Mouse (Mus musculus): Measurements from ENCODE around the gene Pex26. TPM values are rescaled to one million over a fixed set of nuclear protein-coding genes. Genes with fewer than 3 reads are reported as not detected.

The Pex26 gene
- polyA plus RNA-seq, 1 experiment from 2014 or later = 13.9 TPM

GRCm38 (mm10) chr6:121148360-121148759 lies 35.1 kb upstream of the Pex26 start:
- no peaks in the 10 kb centered on the region for H3K9me3 ChIP-seq (replicated peaks)
- no peaks in the 10 kb centered on the region for H3K36me3 ChIP-seq
- no peaks in the 10 kb centered on the region for H3K27me3 ChIP-seq
- no peak overlapping the region for H3K27ac ChIP-seq
- H3K9ac ChIP-seq = no peak overlapping the region
- peaks cover 29% of the 10 kb centered on the region for H3K4me1 ChIP-seq
- H3K4me3 ChIP-seq = no peak overlapping the region
- WGBS = 62% methylated on average over 3 of the region's 3 CpGs
- no peak for ATAC-seq (ENCODE audit: low FRiP score)
- no peak overlapping the region for H3K4me2 ChIP-seq (replicated peaks)

DNA sequence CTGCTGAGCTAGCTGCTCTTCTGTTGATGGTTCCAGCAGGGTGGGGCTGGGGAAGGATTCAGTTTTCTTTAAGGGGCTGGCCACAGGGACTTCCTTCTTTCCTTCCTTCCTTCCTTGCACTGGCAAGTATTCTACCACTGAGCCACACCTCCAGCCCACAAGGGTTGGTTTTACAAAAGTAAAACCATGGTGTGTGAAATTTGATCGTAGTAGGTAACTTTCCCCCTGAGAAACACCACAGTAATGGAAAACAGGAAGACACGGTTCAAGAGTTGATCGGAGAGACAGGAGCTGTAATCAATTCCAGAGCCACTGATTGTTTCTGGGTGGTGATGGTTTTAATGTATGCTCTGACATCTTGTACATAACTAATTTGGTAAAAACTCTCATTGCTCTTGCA lies 34.0 kb upstream of the Pex26 start:
- no peak for ATAC-seq (ENCODE audit: low FRiP score)
- H3K9me3 ChIP-seq (replicated peaks) = no peaks in the 10 kb centered on the region
- no peak overlapping the region for H3K27ac ChIP-seq
- H3K4me1 ChIP-seq = peaks cover 22% of the 10 kb centered on the region
- WGBS = 64% methylated on average over 3 of the region's 3 CpGs
- no peak overlapping the region for H3K4me3 ChIP-seq
- H3K27me3 ChIP-seq = no peaks in the 10 kb centered on the region
- H3K36me3 ChIP-seq = no peaks in the 10 kb centered on the region
- H3K9ac ChIP-seq = no peak overlapping the region
- no peak overlapping the region for H3K4me2 ChIP-seq (replicated peaks)

DNA sequence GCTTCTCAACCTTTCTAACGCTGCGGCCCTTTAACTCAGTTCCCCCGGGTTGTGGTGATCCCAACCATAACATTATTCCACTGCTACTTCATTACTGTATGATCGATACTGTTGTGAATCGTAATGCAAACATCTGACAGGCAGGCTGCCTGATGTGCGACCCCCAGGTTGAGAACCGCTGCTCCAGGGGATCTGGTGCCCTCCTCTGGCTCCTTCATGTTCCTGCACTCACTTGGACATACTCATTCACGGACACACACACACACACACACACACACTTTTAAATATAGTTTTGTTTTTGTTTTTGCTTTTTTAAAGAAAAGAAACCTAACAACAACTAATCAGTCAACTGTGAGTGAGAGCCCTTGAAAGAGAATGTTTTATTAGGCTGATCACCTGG lies 33.3 kb upstream of the Pex26 start:
- Histone ChIP-seq H3K36me3 (no peaks in the 10 kb centered on the region), H3K9me3 (replicated peaks) (no peaks in the 10 kb centered on the region), H3K4me2 (replicated peaks) (no peak overlapping the region), H3K27ac (no peak overlapping the region), H3K4me1 (peaks cover 17% of the 10 kb centered on the region), H3K9ac (no peak overlapping the region), H3K4me3 (no peak overlapping the region), H3K27me3 (no peaks in the 10 kb centered on the region)
- WGBS = 96% methylated on average over 8 of the region's 8 CpGs
- ATAC-seq (ENCODE audit: low FRiP score) = no peak

DNA sequence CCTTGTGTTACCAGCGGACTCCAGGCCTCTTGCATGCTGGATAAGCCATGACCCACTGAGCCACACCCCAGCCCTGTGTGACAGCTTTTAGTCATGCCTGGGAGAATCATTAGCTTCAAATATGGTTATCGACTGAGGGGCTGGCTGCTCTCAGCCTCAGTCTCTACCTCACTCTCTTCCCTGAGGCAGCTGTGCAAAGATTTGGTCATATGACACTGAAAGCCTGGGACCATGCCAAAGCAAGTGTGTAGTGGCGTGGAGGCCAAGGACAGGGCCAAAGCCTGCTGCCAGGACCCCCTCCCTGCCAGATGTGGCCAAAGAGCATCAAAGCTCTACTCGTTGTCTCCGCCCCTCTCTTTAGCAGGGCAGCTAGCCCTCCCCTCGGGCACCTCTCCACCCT lies 31.7 kb upstream of the Pex26 start:
- H3K9me3 ChIP-seq (replicated peaks) = no peaks in the 10 kb centered on the region
- H3K4me1 ChIP-seq = peaks cover 9% of the 10 kb centered on the region; the same call in 1 of the 2 replicates
- no peak overlapping the region for H3K4me2 ChIP-seq (replicated peaks)
- no peak for ATAC-seq (ENCODE audit: low FRiP score)
- WGBS = 56% methylated on average over 6 of the region's 6 CpGs
- H3K27me3 ChIP-seq = no peaks in the 10 kb centered on the region
- no peaks in the 10 kb centered on the region for H3K36me3 ChIP-seq
- H3K9ac ChIP-seq = no peak overlapping the region
- no peak overlapping the region for H3K4me3 ChIP-seq
- no peak overlapping the region for H3K27ac ChIP-seq

- H3K27ac ChIP-seq = no peak overlapping the region
- H3K9me3 ChIP-seq (replicated peaks) = no peaks in the 10 kb centered on the region
- ATAC-seq (ENCODE audit: low FRiP score) = no peak
- no peak overlapping the region for H3K4me2 ChIP-seq (replicated peaks)
- no peaks in the 10 kb centered on the region for H3K36me3 ChIP-seq
- no peaks in the 10 kb centered on the region for H3K27me3 ChIP-seq
- peaks cover 5% of the 10 kb centered on the region; the same call in 1 of the 2 replicates for H3K4me1 ChIP-seq
- H3K4me3 ChIP-seq = no peak overlapping the region
- WGBS = 88% methylated on average over 8 of the region's 8 CpGs
- no peak overlapping the region for H3K9ac ChIP-seq
These were observed 30.3 kb upstream of the Pex26 start for GRCm38 (mm10) chr6:121153177-121153576.

GRCm38 (mm10) chr6:121154451-121155300 lies 28.8 kb upstream of the Pex26 start:
- WGBS = 88% methylated on average over 16 of the region's 16 CpGs
- peaks cover 5% of the 10 kb centered on the region; the same call in 1 of the 2 replicates for H3K4me1 ChIP-seq
- no peaks in the 10 kb centered on the region for H3K27me3 ChIP-seq
- H3K4me2 ChIP-seq (replicated peaks) = no peak overlapping the region
- no peak overlapping the region for H3K4me3 ChIP-seq
- H3K27ac ChIP-seq = no peak overlapping the region
- no peaks in the 10 kb centered on the region for H3K36me3 ChIP-seq
- ATAC-seq (ENCODE audit: low FRiP score) = no peak
- no peak overlapping the region for H3K9ac ChIP-seq
- H3K9me3 ChIP-seq (replicated peaks) = no peaks in the 10 kb centered on the region

DNA sequence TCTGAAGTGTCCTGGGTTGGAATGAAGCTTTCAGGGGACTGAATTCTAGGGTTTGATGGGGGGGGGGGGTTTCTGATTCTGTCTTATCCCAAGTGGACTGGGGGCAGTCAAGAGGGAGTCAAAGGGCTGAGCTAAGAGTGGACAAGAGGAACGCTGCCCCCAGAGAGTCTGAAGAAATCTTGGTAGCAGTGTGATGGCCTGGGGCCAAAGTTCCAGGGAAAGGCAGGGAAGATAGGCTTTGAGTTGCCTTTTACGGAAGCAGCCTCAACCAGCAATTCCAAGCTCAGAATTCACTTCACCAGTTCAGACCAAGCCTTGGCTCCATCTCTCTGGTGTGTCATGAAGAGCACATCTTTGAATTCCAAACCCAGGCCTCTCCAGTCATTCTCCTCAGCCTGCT lies 27.4 kb upstream of the Pex26 start:
- WGBS = 85% methylated on average over 2 of the region's 2 CpGs
- no peak overlapping the region for H3K4me2 ChIP-seq (replicated peaks)
- H3K9ac ChIP-seq = no peak overlapping the region
- H3K36me3 ChIP-seq = no peaks in the 10 kb centered on the region
- no peak overlapping the region for H3K27ac ChIP-seq
- no peak overlapping the region for H3K4me3 ChIP-seq
- no peaks in the 10 kb centered on the region for H3K9me3 ChIP-seq (replicated peaks)
- no peak for ATAC-seq (ENCODE audit: low FRiP score)
- H3K27me3 ChIP-seq = no peaks in the 10 kb centered on the region
- H3K4me1 ChIP-seq = peaks cover 5% of the 10 kb centered on the region; the same call in 1 of the 2 replicates

DNA sequence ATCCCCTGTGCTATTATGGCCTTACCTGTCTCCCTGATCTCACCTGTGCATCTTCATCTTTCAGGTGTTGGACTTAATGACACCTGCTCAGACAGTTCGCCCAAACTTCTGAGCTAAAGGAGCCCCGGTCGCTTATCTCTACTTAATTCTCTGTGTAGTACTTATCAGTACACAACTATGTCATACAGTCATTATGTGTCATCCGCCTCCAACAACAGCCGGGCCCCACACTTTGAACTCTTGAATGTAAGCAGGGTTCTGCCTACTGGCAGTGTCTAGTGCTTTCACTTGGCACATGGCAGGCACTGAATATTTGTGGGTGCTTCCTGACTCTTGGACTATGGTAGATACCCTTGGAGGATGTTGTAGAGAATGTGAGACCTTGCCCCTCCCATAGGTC lies 23.9 kb upstream of the Pex26 start:
- no peaks in the 10 kb centered on the region for H3K27me3 ChIP-seq
- no peak overlapping the region for H3K27ac ChIP-seq
- no peak overlapping the region for H3K9ac ChIP-seq
- no peaks in the 10 kb centered on the region for H3K36me3 ChIP-seq
- no peaks in the 10 kb centered on the region for H3K9me3 ChIP-seq (replicated peaks)
- no peak overlapping the region for H3K4me3 ChIP-seq
- 93% methylated on average over 5 of the region's 5 CpGs for WGBS
- no peak for ATAC-seq (ENCODE audit: low FRiP score)
- H3K4me1 ChIP-seq = no peaks in the 10 kb centered on the region
- H3K4me2 ChIP-seq (replicated peaks) = no peak overlapping the region

DNA sequence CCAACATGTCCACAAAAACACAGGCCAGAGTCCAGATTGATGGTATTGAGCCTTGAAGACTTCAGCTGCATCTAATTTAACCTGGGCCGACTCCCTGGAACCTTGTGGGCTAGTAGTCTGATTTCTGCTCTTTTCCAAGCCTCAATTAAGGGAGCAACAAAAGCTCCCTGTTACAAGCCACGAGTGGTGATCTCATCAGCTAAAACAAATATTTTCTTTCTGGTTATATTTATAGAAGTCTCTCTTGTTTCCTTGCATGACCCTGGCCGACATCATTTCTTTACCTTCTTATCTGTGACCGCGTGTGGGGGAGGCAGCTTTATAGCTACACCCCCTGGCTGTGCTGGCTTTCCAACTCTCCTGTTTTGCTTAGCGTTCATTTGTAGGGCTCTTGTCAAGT lies 23.3 kb upstream of the Pex26 start:
- 75% methylated on average over 6 of the region's 6 CpGs for WGBS
- Histone ChIP-seq H3K4me2 (replicated peaks) (no peak overlapping the region), H3K36me3 (no peaks in the 10 kb centered on the region), H3K9ac (no peak overlapping the region), H3K27me3 (no peaks in the 10 kb centered on the region), H3K4me1 (no peaks in the 10 kb centered on the region), H3K4me3 (no peak overlapping the region), H3K9me3 (replicated peaks) (no peaks in the 10 kb centered on the region), H3K27ac (no peak overlapping the region)
- ATAC-seq (ENCODE audit: low FRiP score) = no peak

GRCm38 (mm10) chr6:121162616-121163015 lies 20.9 kb upstream of the Pex26 start:
- no peak for ATAC-seq (ENCODE audit: low FRiP score)
- 90% methylated on average over 12 of the region's 12 CpGs for WGBS

GRCm38 (mm10) chr6:121166098-121166552 lies 17.3 kb upstream of the Pex26 start:
- Histone ChIP-seq H3K4me2 (replicated peaks) (no peak overlapping the region), H3K9ac (no peak overlapping the region), H3K27ac (peak overlapping the region; percentile 24; the same call in 1 of the 2 replicates), H3K9me3 (replicated peaks) (no peaks in the 10 kb centered on the region), H3K4me1 (peaks cover 9% of the 10 kb centered on the region; the same call in 1 of the 2 replicates), H3K27me3 (0 out of 2 replicates have a peak, but pooled peaks cover 2% of the 10 kb centered on the region), H3K36me3 (no peaks in the 10 kb centered on the region), H3K4me3 (no peak overlapping the region)
- 27% methylated on average over 10 of the region's 10 CpGs for WGBS
- peak; percentile 83 for ATAC-seq (ENCODE audit: low FRiP score)

More at GRCm38 (mm10) chr6:121162616-121163015, 20.9 kb upstream of the Pex26 start:
- Histone ChIP-seq H3K4me3 (no peak overlapping the region), H3K27ac (no peak overlapping the region), H3K4me2 (replicated peaks) (no peak overlapping the region), H3K9ac (no peak overlapping the region), H3K9me3 (replicated peaks) (no peaks in the 10 kb centered on the region), H3K27me3 (no peaks in the 10 kb centered on the region), H3K36me3 (no peaks in the 10 kb centered on the region), H3K4me1 (peaks cover 9% of the 10 kb centered on the region; the same call in 1 of the 2 replicates)

DNA sequence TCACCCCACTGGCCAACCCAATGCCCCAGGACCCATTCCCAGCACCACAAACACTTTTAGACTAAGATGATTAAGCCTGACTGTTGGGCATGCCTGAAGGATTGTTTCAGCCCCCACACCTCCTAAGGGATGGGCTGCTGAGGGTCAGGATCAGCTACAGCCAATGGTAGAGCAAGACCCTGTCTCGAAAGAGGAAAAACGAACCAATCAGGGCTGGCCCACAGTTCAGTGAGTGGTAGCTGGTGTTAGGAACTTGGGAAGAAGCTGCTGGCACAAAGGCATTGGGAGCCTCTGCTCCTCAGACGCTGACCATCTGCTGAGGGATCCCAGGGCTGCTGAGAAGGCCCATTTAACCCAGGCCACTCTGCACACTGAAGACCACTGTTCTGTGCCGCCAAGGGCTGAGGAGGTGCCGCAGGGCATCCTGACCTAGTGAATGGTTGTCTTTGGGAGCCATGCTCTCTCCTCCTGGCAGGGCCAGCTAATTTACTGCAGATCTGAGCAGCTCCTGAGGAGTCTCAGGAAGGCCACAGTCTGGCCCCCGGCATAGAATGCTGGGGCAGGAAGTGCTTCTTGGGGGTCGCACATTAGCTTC lies 16.0 kb upstream of the Pex26 start:
- H3K27me3 ChIP-seq = 0 out of 2 replicates have a peak, but pooled peaks cover 2% of the 10 kb centered on the region
- peaks cover 9% of the 10 kb centered on the region; the same call in 1 of the 2 replicates for H3K4me1 ChIP-seq
- H3K4me3 ChIP-seq = no peak overlapping the region
- no peak overlapping the region for H3K27ac ChIP-seq
- no peak overlapping the region for H3K9ac ChIP-seq
- no peaks in the 10 kb centered on the region for H3K36me3 ChIP-seq
- H3K9me3 ChIP-seq (replicated peaks) = no peaks in the 10 kb centered on the region
- WGBS = 68% methylated on average over 7 of the region's 7 CpGs
- H3K4me2 ChIP-seq (replicated peaks) = no peak overlapping the region
- no peak for ATAC-seq (ENCODE audit: low FRiP score)

Measured in hindbrain, embryonic 12.5 days (tissue).